Mouse (Mus musculus) fat pad, adult 2 months (tissue): Measurements from ENCODE around the gene Abca6.
A peak's percentile ranks its signal among the peaks of the same experiment; 100 is the strongest.

Source experiments
- DNase-seq: peaks from one replicate; pipeline ENCODE4 v3.0.0-alpha.2; 2011; ENCODE audit warnings: low read depth, low spot score; ENCODE audit errors: extremely low read depth

Abca6 gene

GRCm38 (mm10) chr11:110251534-110251933, at the start of gene Abca6:
TSS of gene Abca6 (minus strand) at chr11:110251776.
- DNase-seq = no peak

DNA sequence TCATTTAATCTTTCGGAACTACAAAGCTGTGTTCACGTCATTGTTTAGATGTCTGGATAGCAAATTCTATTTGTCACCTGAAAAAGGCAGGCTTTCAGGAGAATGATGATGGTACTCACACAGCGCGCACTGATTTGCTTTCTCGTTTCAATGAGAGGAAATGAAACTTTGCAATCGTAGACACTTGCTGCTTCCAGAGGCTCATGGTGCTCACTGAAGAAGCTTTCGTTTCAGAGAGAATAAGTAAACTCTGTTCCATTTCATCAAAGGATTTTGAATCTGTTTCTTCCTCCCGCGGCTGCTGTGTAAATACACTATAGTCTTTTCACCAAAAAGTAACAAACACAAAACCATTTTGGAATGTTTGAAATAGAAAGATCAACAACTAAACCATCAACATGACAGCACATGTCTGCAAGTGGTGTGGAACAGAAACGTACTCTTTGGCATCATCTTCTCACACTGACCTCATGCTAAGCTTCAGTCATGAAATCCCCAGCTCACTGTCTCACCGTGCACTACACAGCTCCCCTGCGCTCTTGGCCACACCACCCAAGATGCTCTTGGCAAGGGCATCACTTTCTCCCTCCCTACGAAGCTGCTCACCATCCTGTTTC, 46.4 kb upstream of the Abca6 start:
- DNase-seq = no peak

DNA sequence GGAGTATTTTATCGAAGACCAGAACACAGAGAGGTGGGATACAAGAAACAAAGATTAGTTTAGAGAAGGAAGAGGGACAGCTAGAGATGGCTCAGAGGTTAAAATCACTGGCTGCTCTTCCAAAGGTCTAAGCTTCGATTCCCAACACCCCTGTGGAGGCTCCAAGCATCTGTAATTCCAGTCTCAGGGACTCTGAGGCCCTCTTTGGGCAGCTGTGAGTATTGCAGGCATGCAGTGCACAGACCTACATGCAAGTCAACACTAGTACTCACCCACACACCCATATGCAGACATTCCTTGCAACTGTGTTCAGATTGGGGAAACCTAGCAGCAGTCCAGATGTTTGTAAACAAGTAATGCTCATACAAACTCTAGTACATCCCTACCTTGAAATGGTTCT, 39.0 kb upstream of the Abca6 start:
- DNase-seq = no peak

DNA sequence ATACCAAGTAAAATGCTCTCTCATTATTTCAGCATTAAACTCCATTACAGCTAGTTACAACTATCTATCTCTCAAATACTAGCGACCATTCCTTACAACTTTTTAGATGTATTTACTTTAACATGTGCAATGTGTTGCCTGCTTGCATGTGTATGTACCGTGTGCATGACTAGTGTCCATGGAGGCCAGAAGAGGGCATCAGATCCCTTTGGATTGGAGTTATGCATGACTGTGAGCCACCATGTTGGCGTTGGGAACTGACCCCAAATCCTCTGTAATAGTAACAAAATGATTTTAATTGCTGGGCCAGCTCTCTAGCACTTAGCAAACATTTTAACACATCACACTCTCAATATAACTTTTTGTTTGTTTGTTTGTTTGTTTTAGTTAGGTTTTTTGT, 36.8 kb upstream of the Abca6 start:
- DNase-seq = no peak

- no peak for DNase-seq
Measured at GRCm38 (mm10) chr11:110287694-110288093, 36.1 kb upstream of the Abca6 start.

DNA sequence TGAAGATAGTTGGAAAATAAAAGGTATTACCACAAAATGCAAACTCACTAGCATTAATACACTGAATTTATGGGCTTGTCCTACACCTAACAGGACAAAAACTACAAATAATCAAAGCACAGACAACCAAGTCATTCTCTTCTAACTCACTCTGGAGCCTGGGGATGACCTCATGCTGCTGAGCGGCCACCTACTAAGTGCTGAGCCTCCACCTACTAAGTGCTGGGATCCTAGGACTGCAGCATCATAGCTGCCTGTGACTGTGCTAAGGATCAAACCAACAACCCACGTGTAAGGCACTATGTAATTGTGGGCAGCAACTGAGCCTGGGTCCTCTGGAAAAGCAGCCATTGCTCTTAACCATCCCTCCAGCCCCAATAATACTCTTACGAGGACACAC, 34.8 kb upstream of the Abca6 start:
- DNase-seq = no peak

DNA sequence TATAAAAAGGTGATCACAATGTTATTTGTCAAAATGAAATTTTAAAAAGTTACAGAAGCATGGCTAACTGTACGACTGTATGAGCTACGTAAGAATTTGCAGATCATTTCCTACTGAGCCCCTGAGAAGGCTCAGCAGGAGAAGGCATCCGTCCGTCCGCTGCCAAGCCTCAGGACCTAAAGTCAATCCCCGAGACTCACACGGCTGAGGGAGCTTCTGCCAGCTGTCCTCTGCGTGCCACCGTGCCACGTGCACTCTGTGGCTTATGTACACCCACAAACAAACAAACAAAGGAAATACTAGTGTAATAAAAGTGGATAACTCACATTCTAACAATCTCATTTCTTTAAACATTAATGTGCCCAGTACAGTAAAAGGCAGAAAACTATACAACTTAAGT, 33.3 kb upstream of the Abca6 start:
- DNase-seq = no peak

DNA sequence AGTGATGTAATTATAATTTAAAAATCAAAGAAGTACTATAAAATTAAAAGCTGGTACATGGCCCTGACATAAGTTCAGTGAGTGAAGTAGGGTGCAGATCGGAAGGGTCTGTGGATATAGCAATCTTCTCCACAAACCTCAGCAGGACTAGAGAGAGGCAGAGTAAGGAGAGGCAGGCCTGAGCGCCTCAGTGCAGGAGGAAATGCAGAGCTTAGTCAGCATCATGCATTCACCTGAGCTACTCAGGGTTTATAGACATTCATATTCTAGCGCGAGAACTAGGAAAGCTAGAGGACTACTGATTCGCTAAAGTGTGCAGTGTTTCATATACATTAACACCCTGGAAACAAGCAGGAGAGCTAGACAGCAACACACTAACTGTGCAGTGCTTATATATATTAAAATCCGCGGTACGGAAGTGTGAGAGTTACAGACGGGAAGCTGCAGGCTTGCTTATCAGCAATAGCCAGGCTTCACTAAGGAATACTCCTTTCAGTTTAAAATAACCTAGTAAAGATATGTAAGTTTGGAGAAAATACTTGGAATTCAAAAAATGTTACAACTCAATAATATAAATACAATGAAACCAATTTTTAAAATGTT, 32.7 kb upstream of the Abca6 start:
- no peak for DNase-seq

- DNase-seq = no peak
Measured at GRCm38 (mm10) chr11:110274794-110275193, 23.2 kb upstream of the Abca6 start.

- no peak for DNase-seq
Measured at GRCm38 (mm10) chr11:110271745-110272144, 20.2 kb upstream of the Abca6 start.

GRCm38 (mm10) chr11:110268244-110268844, 16.8 kb upstream of the Abca6 start:
- DNase-seq = peak; percentile 14

DNA sequence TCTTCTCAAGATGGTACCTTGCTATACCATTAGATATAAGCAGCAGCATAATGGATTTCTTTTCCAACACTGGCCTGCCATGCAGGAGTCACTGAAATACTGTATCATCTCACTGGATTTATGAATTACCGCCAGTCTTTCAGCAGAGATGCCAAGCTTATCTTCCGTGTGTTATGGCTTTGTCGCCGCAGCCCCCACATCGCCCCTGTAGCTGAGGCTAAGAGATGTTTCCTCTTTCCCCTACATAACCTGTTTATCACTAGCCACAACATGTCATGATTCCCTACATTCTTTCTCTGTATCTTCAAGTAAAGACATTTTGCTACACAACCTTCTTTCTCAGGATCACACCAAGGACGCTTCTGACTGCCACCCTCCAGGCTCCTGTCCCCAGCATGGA, 15.7 kb upstream of the Abca6 start:
- no peak for DNase-seq

- no peak for DNase-seq
Measured at GRCm38 (mm10) chr11:110266757-110267156, 15.2 kb upstream of the Abca6 start.

DNA sequence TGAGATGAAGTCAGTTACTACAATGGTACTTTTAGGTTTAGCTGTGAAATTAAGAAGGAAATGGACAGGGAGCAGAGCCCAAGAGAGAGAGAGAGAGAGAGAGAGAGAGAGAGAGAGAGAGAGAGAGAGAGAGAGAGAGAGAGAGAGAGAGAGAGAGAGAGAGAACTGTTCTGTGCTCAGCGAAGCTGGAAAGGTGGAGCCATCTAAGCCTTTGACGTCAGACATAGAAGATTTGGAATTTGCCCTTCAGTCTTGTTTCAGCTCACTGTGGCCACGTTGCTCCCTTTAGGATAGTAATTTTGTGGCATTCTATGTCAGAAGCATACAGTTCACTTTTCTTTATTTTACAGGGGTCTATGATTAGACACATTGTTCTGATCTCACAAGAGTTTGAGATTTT, 10.3 kb upstream of the Abca6 start:
- no peak for DNase-seq

- no peak for DNase-seq
Measured at GRCm38 (mm10) chr11:110257911-110258310, 6.3 kb upstream of the Abca6 start.

DNA sequence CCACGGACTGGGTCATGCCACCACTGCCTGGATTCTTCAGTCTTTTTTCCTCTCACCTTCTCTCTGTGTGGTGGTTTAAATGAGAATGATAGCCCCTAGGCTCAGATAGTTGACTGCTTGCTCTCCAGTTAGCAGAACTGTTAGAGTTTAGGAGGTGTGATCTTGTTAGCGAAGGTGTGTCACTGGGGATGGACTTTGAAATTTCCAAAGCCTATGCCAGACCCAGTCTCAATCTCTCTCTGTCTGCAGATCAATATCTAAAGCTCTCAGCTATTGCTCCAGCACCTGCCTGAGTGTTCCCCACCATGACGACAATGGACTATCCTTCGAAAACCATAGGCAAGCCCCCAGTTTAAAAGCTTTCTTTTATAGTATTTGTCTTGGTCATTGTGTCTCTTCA, 5.5 kb upstream of the Abca6 start:
- no peak for DNase-seq

DNA sequence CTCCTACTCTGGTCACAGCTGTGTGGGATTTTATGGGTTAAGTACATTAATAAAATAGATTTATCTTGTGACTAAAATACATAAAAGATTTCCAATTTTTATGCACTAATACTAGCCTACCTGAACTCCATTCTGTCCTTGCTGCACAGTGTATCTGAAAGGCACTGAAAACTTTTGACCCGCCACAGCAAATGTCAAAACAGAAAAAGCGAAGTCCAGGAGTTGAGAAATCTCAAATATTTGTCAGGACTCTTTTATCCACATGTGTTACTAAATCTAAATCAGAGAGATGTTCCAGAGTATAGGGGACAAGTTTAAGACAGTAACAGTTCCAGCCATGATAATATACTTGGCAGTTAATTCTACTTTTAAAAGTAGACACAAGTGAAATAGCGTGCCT, 680 bp upstream of the Abca6 start:
- no peak for DNase-seq

- no peak for DNase-seq
Measured at GRCm38 (mm10) chr11:110244730-110245129, 6.8 kb downstream of the Abca6 start.

- DNase-seq = no peak
Measured at GRCm38 (mm10) chr11:110237466-110237865, 14.1 kb downstream of the Abca6 start.

DNA sequence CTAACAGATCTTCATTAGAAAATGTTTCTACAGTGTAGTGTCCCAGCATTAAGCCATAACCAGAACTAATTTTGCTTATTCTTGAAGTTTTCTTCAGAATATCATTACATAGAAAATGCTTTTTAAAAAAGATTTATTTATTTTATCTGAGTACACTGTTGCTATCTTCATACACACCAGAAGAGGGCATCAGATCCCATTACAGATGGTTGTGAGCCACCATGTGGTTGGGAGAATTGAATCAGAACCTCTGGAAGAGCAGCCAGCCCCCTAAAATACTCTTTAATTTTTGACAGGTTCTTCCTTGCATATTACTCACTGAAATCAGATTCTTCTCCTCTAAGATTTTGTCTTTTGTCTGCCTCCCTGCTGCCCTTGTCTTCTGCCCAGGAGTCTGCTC, 18.6 kb downstream of the Abca6 start:
- no peak for DNase-seq

DNA sequence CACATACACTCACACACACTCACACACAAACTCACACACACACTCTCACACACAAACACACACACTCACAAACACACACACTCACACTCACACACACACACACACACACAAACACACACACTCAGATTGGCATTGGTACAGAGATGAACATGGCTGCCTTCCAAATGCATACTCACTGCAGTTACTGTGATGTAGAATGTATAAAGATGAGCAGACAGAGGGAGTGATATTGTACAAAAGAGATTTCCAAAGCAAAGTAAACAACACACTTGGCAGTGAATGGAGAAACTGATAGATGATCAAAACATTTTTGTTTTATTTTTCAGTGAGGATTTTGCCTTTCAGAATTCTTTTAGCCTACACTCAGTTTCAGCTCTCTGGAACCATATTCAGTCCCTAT, 34.5 kb downstream of the Abca6 start:
- DNase-seq = no peak

DNA sequence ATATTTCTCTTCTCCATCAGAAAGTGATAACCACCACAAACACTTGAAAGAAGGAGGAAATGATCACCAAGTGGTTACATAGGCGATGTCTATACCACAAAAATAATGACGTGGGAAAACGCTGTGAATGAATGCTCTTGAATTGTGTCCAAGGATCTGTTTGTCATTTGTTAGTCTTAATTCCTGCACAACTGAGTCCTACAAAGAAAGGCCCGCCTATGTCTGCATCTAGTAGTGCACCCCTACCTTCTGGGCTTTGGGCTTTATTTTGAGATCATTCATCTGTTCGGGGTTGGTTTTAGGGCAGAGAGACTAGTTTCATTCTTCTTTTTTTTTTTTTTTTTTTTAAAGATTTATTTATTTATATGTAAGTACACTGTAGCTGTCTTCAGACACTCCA, 47.6 kb downstream of the Abca6 start:
- no peak for DNase-seq

DNA sequence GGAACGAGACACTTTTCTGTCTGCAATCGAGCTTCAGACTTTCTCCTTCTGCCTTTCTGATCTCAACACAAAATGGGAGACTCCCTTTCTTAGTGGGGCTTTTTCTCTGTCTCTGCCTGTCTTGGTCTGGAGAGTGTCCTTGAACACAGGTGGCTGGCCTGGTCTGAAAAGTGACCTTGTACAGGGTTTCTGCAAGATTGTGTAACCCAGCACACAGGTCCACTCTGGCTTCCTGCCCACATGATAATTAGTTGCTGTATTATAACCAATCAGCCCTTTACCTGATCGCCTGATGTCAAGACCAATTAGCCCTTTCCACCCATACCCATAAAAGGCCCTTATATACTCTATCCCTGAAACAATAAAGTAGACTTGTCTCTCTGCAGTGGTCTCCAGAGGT, 52.7 kb downstream of the Abca6 start:
- DNase-seq = no peak
